Comparison of ENCODE assay signal across 15 mouse cellular contexts in the genomic region with DNA sequence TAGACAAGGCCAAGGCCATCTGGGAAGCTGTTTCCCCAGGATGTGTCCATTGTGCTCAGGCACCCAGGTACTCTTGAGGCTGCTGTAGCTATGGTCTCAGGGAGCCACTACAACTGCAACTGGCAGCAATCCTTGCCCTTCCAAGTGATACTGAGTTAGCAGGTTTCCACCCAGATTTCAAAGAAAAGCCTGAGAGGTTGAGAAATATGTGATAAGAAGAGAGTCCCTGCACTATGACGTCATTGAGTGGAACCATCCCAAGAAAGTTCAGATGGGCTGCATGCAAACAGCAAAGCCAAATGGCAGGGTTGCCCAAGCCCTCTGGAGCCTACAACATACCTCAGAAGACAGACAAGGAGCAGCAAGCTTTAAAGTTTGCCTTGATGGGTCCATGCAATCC. TPM values are rescaled to one million over a fixed set of nuclear protein-coding genes. Genes with fewer than 3 reads are reported as not detected.
A peak's percentile ranks its signal among the peaks of the same experiment; 100 is the strongest.
DNase-seq lines count a peak whose midpoint lies in the region; ATAC-seq and TF ChIP-seq lines count a peak whose summit lies in the region.
"Had no signal": no experiment of that assay in that cellular context is flagged by ENCODE, and none has a peak within 500 bp of the region (broad histone marks: within the 10 kb centered on the region; RNA-seq: fewer than 3 reads in every experiment).

No protein-coding gene starts in this region.

- H3K9me3 ChIP-seq in lung, postnatal 0 days (ENCODE audit: low read length), result no peaks in the 10 kb centered on the region
- no peaks in the 10 kb centered on the region for H3K9me3 ChIP-seq in intestine, embryonic 15.5 days
- no peaks in the 10 kb centered on the region for H3K9me3 ChIP-seq in stomach, postnatal 0 days (ENCODE audit: control insufficient read depth, low read length)

- H3K27ac ChIP-seq in lung, postnatal 0 days (ENCODE audit: low read length), result no peak overlapping the region
- H3K27ac ChIP-seq in brown adipose tissue, adult 24 weeks (replicated peaks; ENCODE audit: low read depth, low read length), result 0 out of 2 replicates have a peak overlapping the region, but pooled peaks have one; percentile 1
- no peak overlapping the region for H3K27ac ChIP-seq in intestine, embryonic 15.5 days
- H3K27ac ChIP-seq in stomach, postnatal 0 days (replicated peaks), result no peak overlapping the region; the same call in 1 of the 2 replicates
- H3K27ac ChIP-seq: forebrain, embryonic 10.5 days; hindbrain, postnatal 0 days; kidney, postnatal 0 days had no signal

- DNase-seq in lung, postnatal 0 days (ENCODE audit: low spot score), result peak; percentile 52
- no peak for DNase-seq in lung, postnatal 14 days
- peak; percentile 33 for DNase-seq in stomach, postnatal 0 days (ENCODE audit: low spot score)
- no peak for DNase-seq in urinary bladder, postnatal 10 days (ENCODE audit: low spot score)
- no peak for DNase-seq in kidney, adult 18-20 months
- DNase-seq: cerebellum, postnatal 10 days; right cerebral cortex, adult 18-20 months; thymus, adult 18-20 months had no signal

- no peak for ATAC-seq in lung, postnatal 0 days
- no peak for ATAC-seq in intestine, embryonic 15.5 days
- ATAC-seq in stomach, postnatal 0 days (ENCODE audit: low FRiP score, low TSS enrichment), result no peak
- ATAC-seq: hindbrain, postnatal 0 days; Patski had no signal

- TF ChIP-seq EP300 in lung, postnatal 0 days (IDR thresholded peaks at IDR 0.05), result no peak
- no peak for TF ChIP-seq EP300 in stomach, postnatal 0 days (optimal IDR thresholded peaks at IDR 0.05)

- no peak overlapping the region for H3K4me2 ChIP-seq in lung, postnatal 0 days (replicated peaks; ENCODE audit: low read depth, low read length)
- H3K4me2 ChIP-seq in intestine, embryonic 15.5 days (replicated peaks), result peak overlapping the region; percentile 12; the same call in 1 of the 2 replicates
- H3K4me2 ChIP-seq in stomach, postnatal 0 days (replicated peaks; ENCODE audit: low read depth), result no peak overlapping the region

- WGBS in lung, postnatal 0 days, result 39% methylated on average over 1 of the region's 1 CpGs
- WGBS in intestine, embryonic 15.5 days, result 53% methylated on average over 1 of the region's 1 CpGs
- WGBS in stomach, postnatal 0 days, result 48% methylated on average over 1 of the region's 1 CpGs

- H3K4me3 ChIP-seq in lung, postnatal 0 days (ENCODE audit: low read depth, low read length), result no peak overlapping the region
- no peak overlapping the region for H3K4me3 ChIP-seq in brown adipose tissue, adult 24 weeks (ENCODE audit: insufficient read depth, low read depth, low read length)
- H3K4me3 ChIP-seq in intestine, embryonic 15.5 days (replicated peaks), result no peak overlapping the region
- no peak overlapping the region for H3K4me3 ChIP-seq in stomach, postnatal 0 days (ENCODE audit: low read depth, low read length)
- H3K4me3 ChIP-seq: forebrain, embryonic 10.5 days had no signal

- TF ChIP-seq CTCF in lung, postnatal 0 days (IDR thresholded peaks at IDR 0.05), result no peak
- no peak for TF ChIP-seq CTCF in stomach, postnatal 0 days (IDR thresholded peaks at IDR 0.05; ENCODE audit: low read depth)

- H3K36me3 ChIP-seq in lung, postnatal 0 days (ENCODE audit: insufficient read depth, low read length), result no peaks in the 10 kb centered on the region
- no peaks in the 10 kb centered on the region for H3K36me3 ChIP-seq in intestine, embryonic 15.5 days
- no peaks in the 10 kb centered on the region for H3K36me3 ChIP-seq in stomach, postnatal 0 days (ENCODE audit: control insufficient read depth, insufficient read depth, low read length)

- no peak overlapping the region for H3K9ac ChIP-seq in lung, postnatal 0 days (replicated peaks; ENCODE audit: low read depth)
- no peak overlapping the region for H3K9ac ChIP-seq in intestine, embryonic 15.5 days
- H3K9ac ChIP-seq in stomach, postnatal 0 days (ENCODE audit: low read length), result no peak overlapping the region

- H3K4me1 ChIP-seq in lung, postnatal 0 days (ENCODE audit: insufficient read depth, low read depth, low read length), result no peaks in the 10 kb centered on the region
- H3K4me1 ChIP-seq in brown adipose tissue, adult 24 weeks (ENCODE audit: control insufficient read depth, insufficient read depth, insufficient read length, low read length), result peaks cover 16% of the 10 kb centered on the region
- peaks cover 18% of the 10 kb centered on the region for H3K4me1 ChIP-seq in intestine, embryonic 15.5 days (replicated peaks)
- H3K4me1 ChIP-seq in stomach, postnatal 0 days (replicated peaks; ENCODE audit: control insufficient read depth, insufficient read depth), result no peaks in the 10 kb centered on the region; the same call in 1 of the 2 replicates

- no peaks in the 10 kb centered on the region for H3K27me3 ChIP-seq in lung, postnatal 0 days (replicated peaks; ENCODE audit: insufficient read depth, low read length)
- H3K27me3 ChIP-seq in intestine, embryonic 15.5 days (replicated peaks), result no peaks in the 10 kb centered on the region
- H3K27me3 ChIP-seq in stomach, postnatal 0 days (ENCODE audit: control insufficient read depth, insufficient read depth, low read length), result no peaks in the 10 kb centered on the region
- H3K27me3 ChIP-seq: CH12.LX, Patski had no signal

RNA-seq across cellular contexts. Expression of a gene that starts 4.4 kb away (rescaled TPM):
- 13.1 and 14.6 TPM in 2 replicates for polyA plus RNA-seq in lung, postnatal 0 days (2015; fragmentation: Nextera tagmentation; extraction: Ambion mirVana)
- polyA plus RNA-seq in brown adipose tissue, adult 24 weeks (2012; ENCODE audit: insufficient read depth, insufficient read length, missing spikeins), result 62.7 and 65.5 TPM in 2 replicates
- polyA plus RNA-seq in intestine, embryonic 15.5 days (2015; fragmentation: Nextera tagmentation; extraction: Ambion mirVana), result 15.6 and 16.7 TPM in 2 replicates
- 21.5 and 22.7 TPM in 2 replicates for polyA plus RNA-seq in stomach, postnatal 0 days (2015; fragmentation: Nextera tagmentation; extraction: Ambion mirVana)

RNA-seq across cellular contexts. Expression of a gene that starts 57.0 kb away (rescaled TPM):
- polyA plus RNA-seq in lung, postnatal 0 days (2015; fragmentation: Nextera tagmentation; extraction: Ambion mirVana), result 26.8 and 28.3 TPM in 2 replicates
- polyA plus RNA-seq in brown adipose tissue, adult 24 weeks (2012; ENCODE audit: insufficient read depth, insufficient read length, missing spikeins), result 12.0 and 17.0 TPM in 2 replicates
- 21.8 and 23.5 TPM in 2 replicates for polyA plus RNA-seq in intestine, embryonic 15.5 days (2015; fragmentation: Nextera tagmentation; extraction: Ambion mirVana)
- 21.4 and 22.2 TPM in 2 replicates for polyA plus RNA-seq in stomach, postnatal 0 days (2015; fragmentation: Nextera tagmentation; extraction: Ambion mirVana)

Comparison
In these comparisons a context has a peak if more than half of its experiments do, and no peak if none do; other contexts are left out.
1. DNase-seq: peak in lung, postnatal 0 days (single experiment) and stomach, postnatal 0 days (single experiment); none in lung, postnatal 14 days (single experiment), urinary bladder, postnatal 10 days (single experiment) and kidney, adult 18-20 months (single experiment).